ENCODE assay signal across 9 mouse cellular contexts in the genomic region with DNA sequence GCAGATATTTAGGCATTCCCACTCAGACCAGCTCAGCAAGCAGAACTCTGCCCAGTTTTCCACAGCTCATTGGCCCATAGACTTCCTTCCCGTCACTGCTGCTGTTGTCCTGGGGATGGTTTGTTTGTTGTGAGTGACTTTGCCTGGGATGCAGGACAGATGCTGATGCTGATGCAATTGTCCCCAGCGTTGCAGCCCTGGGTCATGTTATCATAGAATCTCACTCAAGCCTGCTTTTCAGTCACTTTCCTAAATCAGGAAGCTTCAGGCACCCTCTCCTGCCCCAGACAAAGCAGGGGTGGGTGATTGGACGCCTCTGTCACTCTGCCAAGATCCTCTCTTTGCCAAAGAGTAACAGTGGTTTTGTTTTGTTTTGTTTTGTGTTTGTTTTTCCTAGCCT.
A peak's percentile ranks its signal among the peaks of the same experiment; 100 is the strongest.
DNase-seq lines count a peak whose midpoint lies in the region; ATAC-seq and TF ChIP-seq lines count a peak whose summit lies in the region.
"Had no signal": no experiment of that assay in that cellular context is flagged by ENCODE, and none has a peak within 500 bp of the region (broad histone marks: within the 10 kb centered on the region; RNA-seq: fewer than 3 reads in every experiment).

No protein-coding gene starts in this region.

- no peak overlapping the region for H3K4me2 ChIP-seq in kidney, embryonic 14.5 days (replicated peaks; ENCODE audit: low read depth, low read length)
- H3K4me2 ChIP-seq in midbrain, embryonic 16.5 days (ENCODE audit: low read length), result no peak overlapping the region
- no peak overlapping the region for H3K4me2 ChIP-seq in midbrain, embryonic 11.5 days
- H3K4me2 ChIP-seq: intestine, embryonic 15.5 days had no signal

- no peak for ATAC-seq in kidney, embryonic 14.5 days (ENCODE audit: low FRiP score, low TSS enrichment)
- ATAC-seq in midbrain, embryonic 16.5 days, result no peak
- ATAC-seq in midbrain, embryonic 11.5 days (ENCODE audit: low FRiP score), result no peak
- ATAC-seq: intestine, embryonic 15.5 days had no signal

- no peak overlapping the region for H3K27ac ChIP-seq in kidney, adult 2 months (ENCODE audit: insufficient read depth, low read depth, low read length)
- H3K27ac ChIP-seq in kidney, embryonic 14.5 days (ENCODE audit: low read depth, low read length), result no peak overlapping the region
- no peak overlapping the region for H3K27ac ChIP-seq in midbrain, embryonic 16.5 days (ENCODE audit: low read length)
- H3K27ac ChIP-seq in midbrain, embryonic 11.5 days (ENCODE audit: low read depth, low read length), result no peak overlapping the region
- H3K27ac ChIP-seq: intestine, embryonic 15.5 days had no signal

- no peak overlapping the region for H3K4me3 ChIP-seq in kidney, adult 2 months (ENCODE audit: insufficient read depth, low read depth, low read length)
- no peak overlapping the region for H3K4me3 ChIP-seq in kidney, embryonic 14.5 days (ENCODE audit: low read length)
- no peak overlapping the region for H3K4me3 ChIP-seq in midbrain, embryonic 16.5 days (ENCODE audit: low read depth, low read length)
- H3K4me3 ChIP-seq in midbrain, embryonic 11.5 days (ENCODE audit: low read depth, low read length), result no peak overlapping the region
- H3K4me3 ChIP-seq: intestine, embryonic 15.5 days had no signal

- H3K4me1 ChIP-seq in kidney, adult 2 months (ENCODE audit: control insufficient read depth, insufficient read depth, low read length), result no peaks in the 10 kb centered on the region
- 0 out of 2 replicates have a peak, but pooled peaks cover 4% of the 10 kb centered on the region for H3K4me1 ChIP-seq in kidney, embryonic 14.5 days (ENCODE audit: control insufficient read depth, insufficient read depth, low read length)
- H3K4me1 ChIP-seq in midbrain, embryonic 16.5 days (ENCODE audit: control insufficient read depth, insufficient read depth, low read length), result peaks cover 15% of the 10 kb centered on the region
- H3K4me1 ChIP-seq in midbrain, embryonic 11.5 days (ENCODE audit: control insufficient read depth, insufficient read depth, low read length), result peaks cover 12% of the 10 kb centered on the region

- no peak for TF ChIP-seq POLR2A in kidney, adult 2 months (IDR thresholded peaks at IDR 0.05; ENCODE audit: low read depth, low read length)

- H3K9ac ChIP-seq in kidney, embryonic 14.5 days (ENCODE audit: low read depth, low read length), result no peak overlapping the region
- H3K9ac ChIP-seq in midbrain, embryonic 16.5 days (ENCODE audit: low read depth, low read length), result no peak overlapping the region
- H3K9ac ChIP-seq in midbrain, embryonic 11.5 days (ENCODE audit: low read length), result no peak overlapping the region
- H3K9ac ChIP-seq: intestine, embryonic 15.5 days had no signal

- WGBS in kidney, adult 2 months, result 37% methylated on average over 3 of the region's 3 CpGs
- WGBS in kidney, embryonic 14.5 days, result 47% methylated on average over 3 of the region's 3 CpGs
- 45% methylated on average over 3 of the region's 3 CpGs for WGBS in midbrain, embryonic 16.5 days
- 58% methylated on average over 3 of the region's 3 CpGs for WGBS in midbrain, embryonic 11.5 days

- intact Hi-C loops in gastrocnemius, postnatal 14 days (cut with DNase I; ENCODE audit: low total_unique reads), result loop anchor here (5.0 kb wide), 1 partner anchor 712 kb away; no protein-coding TSS in a partner anchor

- H3K27me3 ChIP-seq in kidney, adult 2 months (replicated peaks; ENCODE audit: control insufficient read depth, insufficient read depth, low read length), result no peaks in the 10 kb centered on the region
- H3K27me3 ChIP-seq in kidney, embryonic 14.5 days (ENCODE audit: control insufficient read depth, insufficient read depth, low read length), result no peaks in the 10 kb centered on the region
- H3K27me3 ChIP-seq in midbrain, embryonic 16.5 days (ENCODE audit: control insufficient read depth, insufficient read depth, low read depth, low read length), result no peaks in the 10 kb centered on the region
- H3K27me3 ChIP-seq in midbrain, embryonic 11.5 days (ENCODE audit: control insufficient read depth, insufficient read depth, low read length), result no peaks in the 10 kb centered on the region
- H3K27me3 ChIP-seq: intestine, embryonic 15.5 days had no signal

- TF ChIP-seq CTCF in kidney, adult 2 months (conservative IDR thresholded peaks at IDR 0.05; ENCODE audit: insufficient read depth, insufficient read length, low read depth, low read length), result no peak

- no peaks in the 10 kb centered on the region for H3K9me3 ChIP-seq in kidney, embryonic 14.5 days (ENCODE audit: control insufficient read depth, low read length)
- H3K9me3 ChIP-seq in midbrain, embryonic 16.5 days (replicated peaks; ENCODE audit: control insufficient read depth, low read length, poor library complexity, severe bottlenecking), result no peaks in the 10 kb centered on the region
- no peaks in the 10 kb centered on the region for H3K9me3 ChIP-seq in midbrain, embryonic 11.5 days (ENCODE audit: control insufficient read depth, low read length)
- H3K9me3 ChIP-seq: intestine, embryonic 15.5 days had no signal

- DNase-seq in kidney, adult 2 months, result peak; percentile 45
- DNase-seq in gastrocnemius, postnatal 14 days, result peak; percentile 17
- DNase-seq in kidney, postnatal 14 days, result peak; percentile 42
- DNase-seq in skeletal muscle tissue, adult 2 months (ENCODE audit: low read depth, low spot score), result peak; percentile 39
- no peak for DNase-seq in midbrain, embryonic 11.5 days (ENCODE audit: low spot score, missing footprints)
- DNase-seq: right cerebral cortex, postnatal 4 days had no signal

- no peaks in the 10 kb centered on the region for H3K36me3 ChIP-seq in kidney, adult 2 months (ENCODE audit: control insufficient read depth, insufficient read depth, low read length)
- no peaks in the 10 kb centered on the region for H3K36me3 ChIP-seq in kidney, embryonic 14.5 days (ENCODE audit: control insufficient read depth, insufficient read depth, low read length)
- no peaks in the 10 kb centered on the region for H3K36me3 ChIP-seq in midbrain, embryonic 16.5 days (ENCODE audit: control insufficient read depth, insufficient read depth, low read length)
- no peaks in the 10 kb centered on the region for H3K36me3 ChIP-seq in midbrain, embryonic 11.5 days (ENCODE audit: control insufficient read depth, insufficient read depth, low read length)
- H3K36me3 ChIP-seq: intestine, embryonic 15.5 days had no signal
